In genomic region chr5:113725417-113725816, GRCm38 (mm10) we compare ENCODE assay signal across 27 mouse cellular contexts. TPM values are rescaled to one million over a fixed set of nuclear protein-coding genes. Genes with fewer than 3 reads are reported as not detected.
DNase-seq lines count a peak whose midpoint lies in the region; TF ChIP-seq lines count a peak whose summit lies in the region.
"Had no signal": no experiment of that assay in that cellular context is flagged by ENCODE, and none has a peak within 500 bp of the region (broad histone marks: within the 10 kb centered on the region; RNA-seq: fewer than 3 reads in every experiment).

No protein-coding gene starts in this region.

- H3K4me1 ChIP-seq in bone marrow, adult 2 months (ENCODE audit: control insufficient read depth, insufficient read depth, low read length) = no peaks in the 10 kb centered on the region
- H3K4me1 ChIP-seq: embryonic facial prominence, embryonic 15.5 days had no signal

- peak; percentile 51 for DNase-seq in cerebellum, adult 11-12 months
- no peak for DNase-seq in cerebellum, postnatal 10 days
- peak; percentile 48 for DNase-seq in cerebellum, adult 9-10 months
- no peak for DNase-seq in cerebellum, adult 8-10 months
- DNase-seq in cerebellum, postnatal 25 days = peak; percentile 36 to 42
- DNase-seq in cerebellum, adult 11 months = no peak
- DNase-seq: adrenal gland, adult 8-10 months; adrenal gland, postnatal 14 days; adrenal gland, postnatal 36 days; B cell, adult 2 months; cerebellum, postnatal 14 days; embryo, embryonic 11 days had no signal

- TF ChIP-seq CTCF in bone marrow, adult 2 months (IDR thresholded peaks at IDR 0.05; ENCODE audit: control insufficient read depth, insufficient read depth, low read length) = no peak

- WGBS in bone marrow, adult 2 months = 50% methylated on average over 12 of the region's 12 CpGs

- H3K4me3 ChIP-seq in bone marrow, adult 2 months (replicated peaks; ENCODE audit: control insufficient read depth, low read depth, low read length) = no peak overlapping the region
- H3K4me3 ChIP-seq: embryonic facial prominence, embryonic 13.5 days; embryonic facial prominence, embryonic 15.5 days; erythroblast, embryonic 14.5 days; forebrain, embryonic 10.5 days; forebrain, embryonic 12.5 days had no signal

- 0 out of 2 replicates have a peak, but pooled peaks have one; percentile 6 for TF ChIP-seq POLR2A in bone marrow, adult 2 months (IDR thresholded peaks at IDR 0.05; ENCODE audit: borderline replicate concordance, control insufficient read depth, low read depth, low read length)

- no peak overlapping the region for H3K27ac ChIP-seq in bone marrow, adult 2 months (ENCODE audit: control insufficient read depth, insufficient read depth, low read depth, low read length, poor library complexity)
- H3K27ac ChIP-seq: embryonic facial prominence, embryonic 13.5 days; embryonic facial prominence, embryonic 15.5 days; forebrain, embryonic 10.5 days; forebrain, embryonic 12.5 days had no signal

RNA-seq across cellular contexts. Expression of gene 1700069L16Rik, which starts 0.8 kb away (rescaled TPM):
- polyA plus RNA-seq in bone marrow, adult 2 months (2011; ENCODE audit: insufficient read depth, insufficient read length, low replicate concordance, missing spikeins) = not detected in 2 replicates
- polyA plus RNA-seq: activated CD4-positive, CD25-positive, alpha-beta regulatory T cell, adult 4 months; brain, embryonic 14.5 days; CD4-positive, CD25-positive, alpha-beta regulatory T cell, adult 4 months; embryonic facial prominence, embryonic 11.5 days; embryonic facial prominence, embryonic 13.5 days; embryonic facial prominence, embryonic 15.5 days; erythroblast, embryonic 14.5 days; forebrain, embryonic 10.5 days; forebrain, embryonic 12.5 days; forebrain, embryonic 14.5 days; forebrain, embryonic 16.5 days; frontal cortex, adult 2 months; G1E; Patski had no signal

RNA-seq across cellular contexts. Expression of gene Ficd, which starts 10.2 kb away (rescaled TPM):
- 1.0 and 3.0 TPM in 2 replicates for polyA plus RNA-seq in bone marrow, adult 2 months (2011; ENCODE audit: insufficient read depth, insufficient read length, low replicate concordance, missing spikeins)

RNA-seq across cellular contexts. Expression of gene Sart3, which starts 46.9 kb away (rescaled TPM):
- polyA plus RNA-seq in bone marrow, adult 2 months (2011; ENCODE audit: insufficient read depth, insufficient read length, low replicate concordance, missing spikeins) = 42.7 and 57.4 TPM in 2 replicates

RNA-seq across cellular contexts. Expression of gene Iscu, which starts 47.1 kb away (rescaled TPM):
- polyA plus RNA-seq in bone marrow, adult 2 months (2011; ENCODE audit: insufficient read depth, insufficient read length, low replicate concordance, missing spikeins) = 108 and 116 TPM in 2 replicates

Comparison
In these comparisons a context has a peak if more than half of its experiments do, and no peak if none do; other contexts are left out.
1. DNase-seq: peak in cerebellum, adult 11-12 months (single experiment), cerebellum, adult 9-10 months (single experiment) and cerebellum, postnatal 25 days (2 of 2); none in cerebellum, postnatal 10 days (0 of 2), cerebellum, adult 8-10 months (single experiment) and cerebellum, adult 11 months (single experiment).